Mouse (Mus musculus) embryonic facial prominence, embryonic 14.5 days (tissue): ENCODE measurements around the gene Cela1. TPM values are rescaled to one million over a fixed set of nuclear protein-coding genes. Genes with fewer than 3 reads are reported as not detected.
A peak's percentile ranks its signal among the peaks of the same experiment; 100 is the strongest.

Experiments used
- ATAC-seq: fragments of 200-750 bp; cut with Nextera tagmentation; 2 replicates; pipeline ENCODE4 v1.8.0; 2017; ENCODE audit warnings: low read depth, moderate number of reproducible peaks, moderate TSS enrichment
- DNase-seq: peaks from one replicate; pipeline ENCODE4 v3.0.0-alpha.2; 2015; ENCODE audit warnings: low spot score
- H3K27ac ChIP-seq: fragments of 300-500 bp; sonication (generic); replicated peaks from 2 replicates; pipeline ENCODE4 v1.5.1; 2014; ENCODE audit warnings: low read depth, mild to moderate bottlenecking, low read length, moderate library complexity
- H3K27me3 ChIP-seq: fragments of 300-500 bp; sonication (generic); replicated peaks from 2 replicates; pipeline ENCODE4 v1.6.1; 2014; ENCODE audit warnings: low read length; ENCODE audit not compliant: control insufficient read depth, insufficient read depth
- H3K36me3 ChIP-seq: fragments of 300-500 bp; sonication (generic); 2 replicates; pipeline ENCODE4 v1.6.1; 2014; ENCODE audit warnings: low read length, mixed read lengths; ENCODE audit not compliant: control insufficient read depth, insufficient read depth
- H3K4me1 ChIP-seq: fragments of 300-500 bp; sonication (generic); 2 replicates; pipeline ENCODE4 v1.6.1; 2014; ENCODE audit warnings: antibody characterized with exemption, low read length; ENCODE audit not compliant: control insufficient read depth, insufficient read depth
- H3K4me2 ChIP-seq: fragments of 300-500 bp; sonication (generic); 2 replicates; pipeline ENCODE4 v1.6.1; 2014; ENCODE audit warnings: low read depth, mild to moderate bottlenecking, low read length, moderate library complexity, mixed read lengths
- H3K4me3 ChIP-seq: fragments of 300-500 bp; sonication (generic); 2 replicates; pipeline ENCODE4 v1.5.1; 2014; ENCODE audit warnings: low read depth, mild to moderate bottlenecking, low read length
- H3K9ac ChIP-seq: fragments of 300-500 bp; sonication (generic); 2 replicates; pipeline ENCODE4 v1.6.1; 2014; ENCODE audit warnings: low read depth, mild to moderate bottlenecking, low read length, moderate library complexity, mixed read lengths
- H3K9me3 ChIP-seq: fragments of 300-500 bp; sonication (generic); 2 replicates; pipeline ENCODE4 v1.6.1; 2016; ENCODE audit warnings: low read length; ENCODE audit not compliant: control insufficient read depth
- WGBS: fragments of 180-500 bp; shearing (Covaris S2); extraction: QIAGEN DNeasy Blood & Tissue Kit; methylation state at CpG from one replicate; pipeline ENCODE4 v1.1.7; 2014; 5-methylcytosine and 5-hydroxymethylcytosine counted together
- polyA plus RNA-seq: library from polyadenylated mRNA; unstranded; fragments of >200 nt; fragmentation: Nextera tagmentation; extraction: Ambion mirVana; gene quantifications from 2 replicates; pipeline ENCODE4 v1.2.1, GENCODE M21; 2014

Gene Cela1
- polyA plus RNA-seq, 1 experiment from 2014 or later: 3.8 TPM

DNA sequence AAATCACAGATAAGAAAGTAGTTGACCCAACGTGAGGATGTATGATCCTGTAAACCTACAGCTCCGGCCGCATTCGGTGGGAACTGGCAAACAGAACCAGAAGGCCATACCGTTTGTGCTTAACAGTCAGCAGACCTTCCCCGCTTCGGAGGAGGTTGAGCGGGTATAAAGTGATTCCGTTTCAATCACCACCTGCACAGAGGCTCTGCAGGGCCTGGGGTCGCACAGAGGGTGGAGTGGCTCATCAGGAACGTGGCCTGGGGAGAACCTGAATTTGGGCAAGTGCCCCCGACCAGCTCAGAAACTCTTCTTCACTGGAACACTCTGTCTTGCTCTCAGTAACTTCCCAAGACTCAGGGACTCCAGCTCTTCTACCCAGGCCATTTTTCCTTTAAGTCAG lies 20.9 kb downstream of the Cela1 start:
- ATAC-seq (no peak), DNase-seq (no peak)
- 26% methylated on average over 12 of the region's 12 CpGs for whole genome bisulfite sequencing
- Histone ChIP-seq H3K27ac (no peak overlapping the region), H3K4me1 (peaks cover 9% of the 10 kb centered on the region), H3K4me2 (no peak overlapping the region), H3K27me3 (no peaks in the 10 kb centered on the region), H3K36me3 (no peaks in the 10 kb centered on the region), H3K9ac (no peak overlapping the region), H3K4me3 (no peak overlapping the region), H3K9me3 (no peaks in the 10 kb centered on the region)

DNA sequence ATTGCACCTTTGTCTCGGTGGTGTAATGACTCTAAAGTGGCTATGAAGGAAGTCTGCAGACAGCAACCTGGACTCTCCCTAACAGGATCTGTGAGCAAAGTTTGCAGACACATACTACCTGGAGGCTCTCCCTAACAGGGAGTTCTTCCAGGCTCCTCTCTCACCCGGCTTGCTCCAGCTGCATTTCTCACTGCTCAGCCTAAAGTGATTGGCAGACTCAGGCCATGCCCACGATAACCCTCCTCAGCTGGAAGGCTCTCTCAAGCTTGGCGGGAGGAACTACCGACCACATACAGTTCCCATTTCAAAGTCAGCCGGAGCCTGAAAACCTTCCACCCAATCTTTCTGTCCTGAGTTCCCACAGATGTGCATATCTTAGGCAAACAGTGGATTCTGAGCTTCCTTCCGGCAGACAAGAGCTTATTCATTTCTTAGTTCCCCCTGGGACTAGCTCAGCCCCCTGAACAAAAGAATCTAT lies 21.5 kb downstream of the Cela1 start:
- 6% methylated on average over 7 of the region's 7 CpGs for WGBS
- Histone ChIP-seq H3K4me3 (no peak overlapping the region), H3K27me3 (no peaks in the 10 kb centered on the region), H3K4me2 (no peak overlapping the region), H3K27ac (no peak overlapping the region), H3K36me3 (no peaks in the 10 kb centered on the region), H3K4me1 (peaks cover 9% of the 10 kb centered on the region), H3K9me3 (no peaks in the 10 kb centered on the region), H3K9ac (0 out of 2 replicates have a peak overlapping the region, but pooled peaks have one; percentile 11)
- DNase-seq (peak; percentile 55), ATAC-seq (no peak)

DNA sequence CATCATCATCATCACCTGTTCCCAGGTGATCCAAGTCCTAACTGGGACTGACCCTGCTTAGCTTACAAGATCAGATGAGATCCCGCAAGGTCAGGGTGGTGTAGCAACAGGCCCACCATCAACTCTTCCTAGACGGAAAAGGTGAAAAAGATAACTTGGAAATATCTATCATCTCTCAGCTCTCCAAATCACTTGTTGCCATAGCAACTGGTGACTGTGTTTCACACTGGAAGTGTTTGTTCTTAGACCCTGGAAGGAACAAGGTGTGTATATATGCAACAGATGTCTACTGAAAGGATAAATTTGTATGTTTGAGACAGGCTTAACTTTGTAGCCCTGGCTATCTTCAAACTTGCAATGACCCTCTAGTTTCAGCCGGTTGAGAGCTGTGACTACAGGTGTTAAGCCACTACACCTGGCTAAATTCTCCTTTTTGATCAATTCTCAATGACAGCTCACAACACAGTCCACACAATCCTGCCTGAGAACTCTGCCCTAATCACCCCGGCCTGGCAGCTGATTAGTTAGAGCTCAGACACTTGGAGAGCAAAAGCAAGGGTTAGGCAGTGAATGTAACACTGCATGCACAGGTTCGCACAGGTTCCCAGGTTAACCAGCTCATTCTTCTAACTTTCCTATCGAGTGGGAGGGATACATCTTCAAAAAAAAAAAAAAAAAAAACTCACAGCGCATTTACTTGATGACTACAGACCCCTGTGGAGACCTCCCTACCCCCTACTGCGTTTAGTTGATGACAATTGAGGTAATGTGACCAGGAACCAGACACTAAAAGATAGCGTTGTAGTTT lies 22.1 kb downstream of the Cela1 start:
- DNase-seq: no peak
- no peaks in the 10 kb centered on the region for H3K9me3 ChIP-seq
- no peak overlapping the region for H3K4me3 ChIP-seq
- H3K4me2 ChIP-seq: no peak overlapping the region
- ATAC-seq: no peak
- no peak overlapping the region for H3K27ac ChIP-seq
- H3K9ac ChIP-seq: no peak overlapping the region
- WGBS: 36% methylated on average over 9 of the region's 9 CpGs
- H3K4me1 ChIP-seq: peaks cover 9% of the 10 kb centered on the region
- H3K27me3 ChIP-seq: no peaks in the 10 kb centered on the region
- H3K36me3 ChIP-seq: no peaks in the 10 kb centered on the region

DNA sequence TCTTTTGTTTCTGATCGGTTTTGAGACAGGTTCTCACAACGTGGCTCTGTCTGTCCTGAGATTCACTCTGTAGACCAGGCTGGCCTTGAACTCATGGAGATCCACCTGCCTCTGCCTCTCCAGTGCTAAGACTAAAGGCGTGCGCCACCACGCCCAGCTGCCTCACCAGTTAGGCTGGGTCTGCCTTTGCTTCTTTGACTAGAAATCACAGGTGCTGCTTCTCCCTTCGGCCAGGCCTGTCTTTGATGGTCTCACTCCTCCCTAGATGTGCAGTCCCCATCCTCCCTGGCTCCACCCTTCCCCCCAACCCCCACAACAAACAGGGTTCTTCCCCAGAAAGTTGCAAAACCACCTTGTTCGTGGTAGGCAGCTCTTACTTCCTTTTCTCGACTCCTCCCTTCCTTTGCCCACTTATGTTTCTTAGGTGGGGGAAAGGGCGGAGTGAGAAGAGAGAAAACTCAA lies 22.9 kb downstream of the Cela1 start:
- no peak for DNase-seq
- 77% methylated on average over 9 of the region's 9 CpGs for WGBS
- H3K4me2 ChIP-seq: no peak overlapping the region
- H3K9me3 ChIP-seq: no peaks in the 10 kb centered on the region
- no peak for ATAC-seq
- H3K27ac ChIP-seq: no peak overlapping the region
- H3K4me1 ChIP-seq: peaks cover 9% of the 10 kb centered on the region
- no peaks in the 10 kb centered on the region for H3K36me3 ChIP-seq
- H3K4me3 ChIP-seq: no peak overlapping the region
- H3K27me3 ChIP-seq: no peaks in the 10 kb centered on the region
- H3K9ac ChIP-seq: no peak overlapping the region

DNA sequence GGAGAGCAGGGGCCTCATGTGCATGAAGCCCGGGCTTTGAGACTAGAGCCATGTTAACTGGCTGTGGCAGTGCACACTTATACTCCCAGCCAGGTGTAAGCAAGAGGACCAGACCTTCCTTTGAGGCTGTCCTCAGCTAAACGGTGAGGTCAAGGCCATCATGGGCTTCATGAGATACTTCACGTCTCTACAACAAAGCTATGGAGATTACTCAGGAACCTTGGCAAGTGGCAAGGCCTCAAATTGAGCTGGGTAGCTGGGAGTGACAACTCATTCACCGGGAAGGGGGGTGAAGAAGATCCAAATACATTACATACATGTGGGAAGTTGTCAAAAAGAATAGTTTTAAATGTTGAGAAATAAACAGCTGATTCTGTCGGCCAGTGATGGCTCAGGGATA lies 26.9 kb downstream of the Cela1 start:
- Histone ChIP-seq H3K4me3 (no peak overlapping the region), H3K9me3 (no peaks in the 10 kb centered on the region), H3K9ac (no peak overlapping the region), H3K27me3 (no peaks in the 10 kb centered on the region), H3K4me2 (no peak overlapping the region), H3K4me1 (0 out of 2 replicates have a peak, but pooled peaks cover 2% of the 10 kb centered on the region), H3K27ac (no peak overlapping the region), H3K36me3 (no peaks in the 10 kb centered on the region)
- ATAC-seq: no peak
- 90% methylated on average over 5 of the region's 5 CpGs for WGBS
- no peak for DNase-seq

DNA sequence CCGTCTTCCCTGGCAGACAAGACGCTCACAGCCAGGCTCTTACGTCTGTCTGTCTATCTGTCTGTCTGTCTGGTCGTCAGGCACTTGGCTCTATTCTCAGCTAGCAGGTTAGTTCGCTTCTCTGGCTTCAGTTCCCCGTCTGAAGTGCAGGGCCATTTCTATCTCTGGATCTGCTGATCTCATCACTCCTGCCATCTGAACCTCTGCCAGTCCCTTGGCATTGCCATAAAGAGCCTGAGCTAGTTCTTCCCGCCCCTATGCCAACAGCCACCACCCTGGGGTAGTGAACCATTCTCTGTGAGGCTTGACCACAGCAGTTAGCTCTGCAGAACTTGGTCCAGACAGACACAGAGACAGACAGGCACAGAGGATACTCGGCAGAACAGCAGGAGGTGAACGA lies 27.4 kb downstream of the Cela1 start:
- Histone ChIP-seq H3K27ac (no peak overlapping the region), H3K36me3 (no peaks in the 10 kb centered on the region), H3K9ac (no peak overlapping the region), H3K4me2 (no peak overlapping the region), H3K4me3 (no peak overlapping the region), H3K4me1 (no peaks in the 10 kb centered on the region), H3K27me3 (no peaks in the 10 kb centered on the region), H3K9me3 (no peaks in the 10 kb centered on the region)
- WGBS: 81% methylated on average over 9 of the region's 9 CpGs
- no peak for DNase-seq
- ATAC-seq: no peak

DNA sequence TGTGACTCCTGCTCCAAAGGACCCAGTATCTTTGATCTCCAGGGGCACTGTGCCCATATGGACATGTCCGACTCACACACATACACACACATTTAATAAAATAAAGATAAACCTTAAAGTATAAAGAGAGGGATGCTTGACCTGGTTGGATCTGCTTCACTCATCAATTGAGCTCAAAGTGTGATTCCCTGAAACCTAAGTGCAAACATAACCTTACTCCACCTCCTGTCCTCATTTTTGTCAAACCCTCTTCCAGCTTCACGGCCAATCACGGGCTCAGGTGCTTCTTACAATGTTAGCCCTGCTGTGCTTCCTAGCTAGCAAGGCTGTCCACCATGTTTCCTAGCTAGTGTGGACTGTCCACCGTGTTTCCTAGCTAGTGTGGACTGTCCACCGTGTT lies 32.5 kb downstream of the Cela1 start:
- Histone ChIP-seq H3K27ac (no peak overlapping the region), H3K4me2 (no peak overlapping the region), H3K9me3 (no peaks in the 10 kb centered on the region), H3K4me1 (no peaks in the 10 kb centered on the region), H3K27me3 (no peaks in the 10 kb centered on the region), H3K4me3 (no peak overlapping the region), H3K36me3 (no peaks in the 10 kb centered on the region), H3K9ac (no peak overlapping the region)
- DNase-seq: no peak
- ATAC-seq: no peak
- 81% methylated on average over 5 of the region's 5 CpGs for WGBS

DNA sequence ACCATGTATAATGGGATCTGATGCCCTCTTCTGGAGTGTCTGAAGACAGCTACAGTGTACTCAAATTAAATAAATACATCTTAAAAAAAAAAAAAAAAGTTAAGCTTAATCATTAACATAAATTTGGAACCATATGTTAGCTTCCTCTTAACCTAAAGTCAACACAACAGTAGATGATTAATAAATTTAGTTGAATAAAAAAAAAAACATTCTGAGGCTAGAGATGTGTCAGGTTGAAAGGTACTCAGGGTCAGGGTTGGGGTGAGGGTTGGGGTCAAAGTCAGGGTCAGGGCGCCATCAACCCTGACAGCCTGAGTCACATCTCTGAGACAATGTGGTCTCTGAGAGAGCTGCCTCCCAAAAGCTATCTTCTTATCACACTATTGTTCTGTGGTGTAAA lies 33.5 kb downstream of the Cela1 start:
- Histone ChIP-seq H3K9me3 (no peaks in the 10 kb centered on the region), H3K27me3 (no peaks in the 10 kb centered on the region), H3K36me3 (no peaks in the 10 kb centered on the region), H3K9ac (no peak overlapping the region), H3K4me2 (no peak overlapping the region), H3K4me1 (no peaks in the 10 kb centered on the region), H3K4me3 (no peak overlapping the region), H3K27ac (no peak overlapping the region)
- WGBS: 71% methylated on average over 1 of the region's 1 CpGs
- no peak for ATAC-seq
- DNase-seq: no peak

DNA sequence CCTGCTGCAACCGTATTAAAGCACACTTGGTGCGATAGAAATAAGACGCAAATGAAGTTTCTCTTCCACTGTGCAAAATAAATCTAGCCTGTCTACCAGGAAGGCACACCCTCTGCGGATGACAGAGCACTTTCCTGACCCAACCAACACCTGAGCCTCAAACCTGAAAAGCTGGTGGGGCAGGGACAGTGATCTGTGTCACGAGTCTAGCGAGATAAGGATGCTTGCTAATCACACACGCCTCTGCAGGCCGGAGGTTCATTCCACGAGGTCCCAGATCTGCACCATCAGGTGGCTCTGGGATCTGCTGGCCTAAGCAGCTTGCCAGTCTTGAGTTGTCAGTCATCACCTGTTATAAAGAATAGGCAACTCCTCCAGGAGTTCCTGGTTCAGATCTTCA lies 36.1 kb downstream of the Cela1 start:
- no peak overlapping the region for H3K4me2 ChIP-seq
- 77% methylated on average over 9 of the region's 9 CpGs for WGBS
- ATAC-seq (no peak), DNase-seq (no peak)
- H3K27ac ChIP-seq: no peak overlapping the region
- no peak overlapping the region for H3K9ac ChIP-seq
- no peaks in the 10 kb centered on the region for H3K27me3 ChIP-seq
- no peak overlapping the region for H3K4me3 ChIP-seq
- no peaks in the 10 kb centered on the region for H3K9me3 ChIP-seq
- H3K36me3 ChIP-seq: no peaks in the 10 kb centered on the region
- no peaks in the 10 kb centered on the region for H3K4me1 ChIP-seq
